Mouse (Mus musculus): Measurements from ENCODE around the gene Gkap1. TPM values are rescaled to one million over a fixed set of nuclear protein-coding genes. Genes with fewer than 3 reads are reported as not detected.

The Gkap1 gene
- polyA plus RNA-seq, 1 experiment: 1.5 TPM

DNA sequence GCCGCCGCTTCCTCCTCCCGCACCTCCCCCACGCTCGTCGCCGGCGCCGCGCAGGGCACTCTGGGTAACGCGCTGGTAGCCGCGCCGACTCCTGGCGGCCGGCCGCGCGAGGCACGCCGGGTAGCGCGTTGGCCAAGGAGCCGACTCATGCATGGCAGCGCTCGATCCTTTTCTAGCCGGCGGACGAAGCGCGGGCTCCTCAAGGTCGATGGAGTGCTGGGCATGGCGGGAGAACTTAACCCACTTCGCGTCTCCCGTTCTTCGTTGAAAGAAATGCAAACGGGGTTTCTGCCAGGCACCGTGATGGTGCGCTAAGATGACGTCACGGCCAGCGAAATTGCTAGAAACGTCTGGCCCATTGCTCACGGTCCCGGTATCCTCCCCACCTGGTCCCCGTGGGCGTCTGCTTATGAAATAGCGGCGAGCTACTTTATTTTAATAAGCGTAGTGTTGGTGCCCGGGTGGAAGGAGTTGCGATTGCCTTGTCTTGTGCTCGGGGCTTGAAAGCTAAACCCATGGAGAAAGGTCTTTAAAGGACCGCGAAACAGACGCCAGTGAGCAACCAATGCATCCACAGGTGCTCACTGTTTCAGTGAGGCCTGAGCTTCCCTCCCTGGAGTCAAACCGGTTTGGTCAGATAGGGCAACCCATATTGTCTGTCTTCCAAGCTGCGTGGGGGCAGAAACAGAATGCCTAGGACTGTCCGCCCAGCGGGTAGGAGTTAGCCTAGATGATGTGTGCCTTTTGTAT, 59.7 kb downstream of the Gkap1 start, which contains the start of gene Ubqln1:
Gene Ubqln1, minus strand, starts transcription at position 62 of the 750 bp plus-strand sequence.
- peak; percentile 83 to 87 for DNase-seq (ENCODE audit: low read depth in 1 of 2, low spot score in 2 of 2)
- Histone ChIP-seq H3K36me3 (ENCODE audit: control insufficient read depth, insufficient read depth, low read length) (no peaks in the 10 kb centered on the region), H3K27ac (ENCODE audit: insufficient read depth, low read length) (peak within 1 kb of the TSS; percentile 96), H3K4me1 (ENCODE audit: control insufficient read depth, insufficient read depth, insufficient read length) (peaks cover 7% of the 10 kb centered on the region), H3K27me3 (ENCODE audit: control insufficient read depth, insufficient read depth, low read length) (no peaks in the 10 kb centered on the region), H3K4me3 (ENCODE audit: extremely low read depth, insufficient read depth, insufficient read length) (peak within 1 kb of the TSS; percentile 98)
- TF ChIP-seq POLR2A (IDR thresholded peaks at IDR 0.05; ENCODE audit: low read depth, low read length) (peak; percentile 61), CTCF (IDR thresholded peaks at IDR 0.05; ENCODE audit: extremely low read depth, insufficient read depth, insufficient read length, insufficient replicate concordance) (no peak)
- WGBS: 2% methylated on average over 59 of the region's 62 CpGs

DNA sequence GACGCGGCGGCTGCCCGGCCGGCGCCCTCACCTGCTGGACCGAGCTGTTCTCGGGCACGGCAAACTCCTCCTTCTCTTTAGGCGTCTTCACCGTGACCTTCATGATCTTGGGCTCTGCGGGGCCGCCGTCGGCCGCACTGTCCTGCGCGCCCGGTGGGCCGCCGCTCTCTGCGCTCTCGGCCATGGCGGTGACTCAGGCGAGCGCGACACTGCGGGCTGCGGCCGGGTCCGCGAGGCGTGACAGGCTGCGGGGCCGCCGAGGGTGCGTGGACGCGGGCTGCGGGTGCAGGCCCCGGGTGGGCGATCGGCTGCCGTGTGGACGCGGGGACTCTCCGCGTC, 60.3 kb downstream of the Gkap1 start:
- DNase-seq (ENCODE audit: low read depth in 1 of 2, low spot score in 2 of 2): no peak
- TF ChIP-seq POLR2A (IDR thresholded peaks at IDR 0.05; ENCODE audit: low read depth, low read length): no peak
- no peak for TF ChIP-seq CTCF (IDR thresholded peaks at IDR 0.05; ENCODE audit: extremely low read depth, insufficient read depth, insufficient read length, insufficient replicate concordance)
- Histone ChIP-seq H3K4me3 (ENCODE audit: extremely low read depth, insufficient read depth, insufficient read length) (peak overlapping the region; percentile 98), H3K27me3 (ENCODE audit: control insufficient read depth, insufficient read depth, low read length) (no peaks in the 10 kb centered on the region), H3K4me1 (ENCODE audit: control insufficient read depth, insufficient read depth, insufficient read length) (peaks cover 7% of the 10 kb centered on the region), H3K36me3 (ENCODE audit: control insufficient read depth, insufficient read depth, low read length) (no peaks in the 10 kb centered on the region), H3K27ac (ENCODE audit: insufficient read depth, low read length) (peak overlapping the region; percentile 96)
- under 1% methylated on average over 43 of the region's 48 CpGs for WGBS

DNA sequence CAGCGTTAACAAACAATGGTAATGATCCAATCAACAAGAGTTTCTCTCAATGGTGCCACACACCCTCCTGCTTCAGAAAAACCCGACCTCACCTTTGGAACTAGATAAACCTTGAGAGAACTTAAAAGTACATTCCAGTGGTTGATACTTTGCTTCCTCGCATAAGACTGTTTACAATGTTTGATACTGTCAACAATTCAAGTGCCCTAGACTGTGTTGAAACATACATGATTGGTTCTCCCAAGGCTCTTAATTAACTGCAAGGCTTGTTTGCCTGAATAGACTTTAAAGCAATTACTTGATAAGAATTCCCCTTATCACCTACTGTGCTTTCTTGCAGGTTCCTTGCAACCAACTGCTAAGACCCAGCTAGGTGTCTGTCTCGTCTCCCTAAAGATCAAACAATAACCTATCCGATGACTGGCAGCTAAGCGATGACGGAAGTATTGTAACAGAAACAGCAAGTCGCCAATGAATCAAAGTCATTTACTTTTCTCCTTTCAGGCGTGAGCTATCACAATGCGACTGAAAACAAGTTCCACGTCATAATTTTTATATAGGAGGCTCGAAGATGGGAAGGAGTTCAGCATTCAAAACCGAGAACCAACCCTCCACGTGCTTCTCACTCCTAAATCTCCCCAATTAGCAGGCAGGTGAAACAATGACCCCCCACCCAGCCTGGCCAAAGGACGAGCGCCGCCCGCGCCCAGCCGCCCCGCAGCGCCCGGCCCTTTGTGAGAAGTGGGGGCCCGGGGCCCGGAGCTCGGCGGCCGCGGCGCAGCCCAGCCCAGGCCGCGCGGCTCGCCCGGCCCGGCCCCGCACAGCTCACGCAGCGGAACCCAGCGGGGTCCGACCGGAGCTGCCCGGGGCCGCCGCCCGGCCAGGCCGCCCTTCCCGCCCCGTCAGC, 60.9 kb downstream of the Gkap1 start:
- H3K4me3 ChIP-seq (ENCODE audit: extremely low read depth, insufficient read depth, insufficient read length): peak overlapping the region; percentile 98
- peaks cover 7% of the 10 kb centered on the region for H3K4me1 ChIP-seq (ENCODE audit: control insufficient read depth, insufficient read depth, insufficient read length)
- peak overlapping the region; percentile 96 for H3K27ac ChIP-seq (ENCODE audit: insufficient read depth, low read length)
- no peaks in the 10 kb centered on the region for H3K27me3 ChIP-seq (ENCODE audit: control insufficient read depth, insufficient read depth, low read length)
- no peaks in the 10 kb centered on the region for H3K36me3 ChIP-seq (ENCODE audit: control insufficient read depth, insufficient read depth, low read length)
- DNase-seq (ENCODE audit: low read depth in 1 of 2, low spot score in 2 of 2): peak; percentile 9 to 51
- TF ChIP-seq POLR2A (IDR thresholded peaks at IDR 0.05; ENCODE audit: low read depth, low read length): no peak
- WGBS: 3% methylated on average over 49 of the region's 49 CpGs

GRCm38 (mm10) chr13:58213801-58214200, 61.7 kb downstream of the Gkap1 start:
- 46% methylated on average over 8 of the region's 8 CpGs for WGBS
- TF ChIP-seq CTCF (IDR thresholded peaks at IDR 0.05; ENCODE audit: extremely low read depth, insufficient read depth, insufficient read length, insufficient replicate concordance) (no peak), POLR2A (IDR thresholded peaks at IDR 0.05; ENCODE audit: low read depth, low read length) (no peak)
- no peak overlapping the region for H3K4me3 ChIP-seq (ENCODE audit: extremely low read depth, insufficient read depth, insufficient read length)

GRCm38 (mm10) chr13:58212530-58212929, 63.0 kb downstream of the Gkap1 start:
- 75% methylated on average over 2 of the region's 2 CpGs for WGBS

More at GRCm38 (mm10) chr13:58213801-58214200, 61.7 kb downstream of the Gkap1 start:
- peak; percentile 31 to 35 for DNase-seq (ENCODE audit: low read depth in 1 of 2, low spot score in 2 of 2)
- no peaks in the 10 kb centered on the region for H3K36me3 ChIP-seq (ENCODE audit: control insufficient read depth, insufficient read depth, low read length)
- H3K27me3 ChIP-seq (ENCODE audit: control insufficient read depth, insufficient read depth, low read length): no peaks in the 10 kb centered on the region
- peaks cover 7% of the 10 kb centered on the region for H3K4me1 ChIP-seq (ENCODE audit: control insufficient read depth, insufficient read depth, insufficient read length)
- peak overlapping the region; percentile 49; the same call in 1 of the 2 replicates for H3K27ac ChIP-seq (ENCODE audit: insufficient read depth, low read length)

DNA sequence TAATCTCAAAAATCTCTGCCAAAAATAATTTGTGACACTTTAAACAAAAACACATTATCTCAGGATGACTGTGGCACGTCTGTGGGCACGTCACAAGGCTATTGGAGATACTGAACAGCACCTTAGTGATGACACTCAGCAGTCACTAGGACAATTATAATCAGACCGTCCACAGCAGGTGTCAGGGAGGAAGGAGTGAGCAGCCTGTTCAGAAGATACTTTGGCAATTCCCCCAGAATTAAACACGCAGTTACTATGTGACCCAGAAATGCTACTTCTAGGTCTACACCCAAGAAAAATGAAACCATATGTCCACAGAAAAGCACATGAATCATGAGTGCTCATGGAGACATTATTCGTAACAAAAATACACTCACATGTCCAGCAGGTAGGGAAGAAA, 65.1 kb downstream of the Gkap1 start:
- 82% methylated on average over 5 of the region's 5 CpGs for WGBS
- no peak overlapping the region for H3K27ac ChIP-seq (ENCODE audit: insufficient read depth, low read length)
- TF ChIP-seq CTCF (IDR thresholded peaks at IDR 0.05; ENCODE audit: extremely low read depth, insufficient read depth, insufficient read length, insufficient replicate concordance): no peak
- no peak for TF ChIP-seq POLR2A (IDR thresholded peaks at IDR 0.05; ENCODE audit: low read depth, low read length)
- H3K36me3 ChIP-seq (ENCODE audit: control insufficient read depth, insufficient read depth, low read length): no peaks in the 10 kb centered on the region; the same call in 1 of the 2 replicates
- H3K27me3 ChIP-seq (ENCODE audit: control insufficient read depth, insufficient read depth, low read length): no peaks in the 10 kb centered on the region
- no peak overlapping the region for H3K4me3 ChIP-seq (ENCODE audit: extremely low read depth, insufficient read depth, insufficient read length)
- DNase-seq (ENCODE audit: low read depth in 1 of 2, low spot score in 2 of 2): no peak
- peaks cover 4% of the 10 kb centered on the region for H3K4me1 ChIP-seq (ENCODE audit: control insufficient read depth, insufficient read depth, insufficient read length)

More at GRCm38 (mm10) chr13:58212530-58212929, 63.0 kb downstream of the Gkap1 start:
- Histone ChIP-seq H3K27me3 (ENCODE audit: control insufficient read depth, insufficient read depth, low read length) (no peaks in the 10 kb centered on the region), H3K4me3 (ENCODE audit: extremely low read depth, insufficient read depth, insufficient read length) (no peak overlapping the region), H3K4me1 (ENCODE audit: control insufficient read depth, insufficient read depth, insufficient read length) (peaks cover 7% of the 10 kb centered on the region), H3K36me3 (ENCODE audit: control insufficient read depth, insufficient read depth, low read length) (no peaks in the 10 kb centered on the region), H3K27ac (ENCODE audit: insufficient read depth, low read length) (no peak overlapping the region)
- TF ChIP-seq CTCF (IDR thresholded peaks at IDR 0.05; ENCODE audit: extremely low read depth, insufficient read depth, insufficient read length, insufficient replicate concordance) (no peak), POLR2A (IDR thresholded peaks at IDR 0.05; ENCODE audit: low read depth, low read length) (no peak)
- DNase-seq (ENCODE audit: low read depth in 1 of 2, low spot score in 2 of 2): no peak

Data from spleen, adult 2 months (tissue).